In genomic region chr1:191458292-191458691, GRCm38 (mm10) we compare ENCODE assay signal across 21 mouse cellular contexts. TPM values are rescaled to one million over a fixed set of nuclear protein-coding genes. Genes with fewer than 3 reads are reported as not detected.
DNase-seq lines count a peak whose midpoint lies in the region; ATAC-seq and TF ChIP-seq lines count a peak whose summit lies in the region.
"Had no signal": no experiment of that assay in that cellular context is flagged by ENCODE, and none has a peak within 500 bp of the region (broad histone marks: within the 10 kb centered on the region; RNA-seq: fewer than 3 reads in every experiment).

No protein-coding gene starts in this region.

- ATAC-seq in heart, embryonic 12.5 days (ENCODE audit: insufficient number of reproducible peaks, low FRiP score) = no peak
- ATAC-seq in megakaryocyte progenitor cell, adult 5-6 weeks (replicated peaks; ENCODE audit: poor library complexity) = peak; percentile 81
- ATAC-seq: CD4-positive, CD25-positive, alpha-beta regulatory T cell, adult 4 months; intestine, embryonic 16.5 days had no signal

- H3K27ac ChIP-seq in heart, embryonic 12.5 days (ENCODE audit: poor library complexity, severe bottlenecking) = 0 out of 2 replicates have a peak overlapping the region, but pooled peaks have one; percentile 34
- H3K27ac ChIP-seq in CH12.LX (ENCODE audit: insufficient read depth, low read depth) = no peak overlapping the region
- H3K27ac ChIP-seq in midbrain, embryonic 10.5 days (replicated peaks) = no peak overlapping the region
- H3K27ac ChIP-seq: forebrain, embryonic 10.5 days; hindbrain, embryonic 15.5 days; kidney, postnatal 0 days; layer of hippocampus, adult 2 months; liver, embryonic 15.5 days; midbrain, embryonic 12.5 days had no signal

- dilution Hi-C loops in CH12.LX (cut with MboI; ENCODE audit: extremely low pct_ligation_motif_present, extremely low pct_unique_long_range_greater_than_20kb, low sequenced_read_pairs) = no loop called here

- no peak overlapping the region for H3K4me3 ChIP-seq in heart, embryonic 12.5 days
- no peak overlapping the region for H3K4me3 ChIP-seq in CH12.LX (replicated peaks in 1 of 3; ENCODE audit: low read depth in 2 of 3, low read length in 2 of 3, poor library complexity in 1 of 3)
- no peak overlapping the region for H3K4me3 ChIP-seq in midbrain, embryonic 10.5 days
- H3K4me3 ChIP-seq: forebrain, embryonic 10.5 days; hindbrain, embryonic 15.5 days; layer of hippocampus, adult 2 months; liver, embryonic 15.5 days; midbrain, embryonic 12.5 days; myocyte had no signal

- no peak overlapping the region for H3K4me2 ChIP-seq in heart, embryonic 12.5 days
- H3K4me2 ChIP-seq in CH12.LX (ENCODE audit: insufficient read depth, low read depth, poor library complexity, severe bottlenecking) = peak overlapping the region; percentile 57; the same call in 1 of the 2 replicates
- H3K4me2 ChIP-seq: hindbrain, embryonic 15.5 days; liver, embryonic 15.5 days; midbrain, embryonic 12.5 days had no signal

- intact Hi-C loops in heart, postnatal 10 days (cut with DNase I) = no loop called here

- WGBS in heart, embryonic 12.5 days = 79% methylated on average over 2 of the region's 2 CpGs
- 74% methylated on average over 2 of the region's 2 CpGs for WGBS in midbrain, embryonic 10.5 days

- H3K36me3 ChIP-seq in heart, embryonic 12.5 days = no peaks in the 10 kb centered on the region
- no peaks in the 10 kb centered on the region for H3K36me3 ChIP-seq in CH12.LX (replicated peaks in 1 of 2; ENCODE audit: control insufficient read depth in 1 of 2, insufficient read depth in 1 of 2, low read length in 1 of 2)
- H3K36me3 ChIP-seq in midbrain, embryonic 10.5 days = no peaks in the 10 kb centered on the region
- H3K36me3 ChIP-seq: forebrain, embryonic 10.5 days; hindbrain, embryonic 15.5 days; liver, embryonic 15.5 days; midbrain, embryonic 12.5 days had no signal

- no peak; the same call in none of the 2 replicates for TF ChIP-seq RAD21 in CH12.LX (IDR thresholded peaks at IDR 0.05; ENCODE audit: low read depth, low read length)

- H3K9me3 ChIP-seq in heart, embryonic 12.5 days (replicated peaks) = peaks cover 5% of the 10 kb centered on the region; the same call in 1 of the 2 replicates
- H3K9me3 ChIP-seq in CH12.LX (replicated peaks; ENCODE audit: low read length) = no peaks in the 10 kb centered on the region
- H3K9me3 ChIP-seq in midbrain, embryonic 10.5 days (replicated peaks) = no peaks in the 10 kb centered on the region
- H3K9me3 ChIP-seq: forebrain, embryonic 10.5 days; hindbrain, embryonic 15.5 days; liver, embryonic 15.5 days; midbrain, embryonic 12.5 days had no signal

- H3K27me3 ChIP-seq in heart, embryonic 12.5 days (replicated peaks) = no peaks in the 10 kb centered on the region
- no peaks in the 10 kb centered on the region for H3K27me3 ChIP-seq in CH12.LX (replicated peaks)
- no peaks in the 10 kb centered on the region for H3K27me3 ChIP-seq in midbrain, embryonic 10.5 days (ENCODE audit: low read depth, poor library complexity, severe bottlenecking)
- H3K27me3 ChIP-seq: hindbrain, embryonic 15.5 days; liver, embryonic 15.5 days; midbrain, embryonic 12.5 days had no signal

- TF ChIP-seq POLR2A in CH12.LX (IDR thresholded peaks at IDR 0.05; ENCODE audit: low read depth, low read length) = no peak

- H3K9ac ChIP-seq in heart, embryonic 12.5 days = no peak overlapping the region
- no peak overlapping the region for H3K9ac ChIP-seq in CH12.LX (ENCODE audit: insufficient read depth, low read depth)
- H3K9ac ChIP-seq: hindbrain, embryonic 15.5 days; liver, embryonic 15.5 days; midbrain, embryonic 12.5 days had no signal

- peak; percentile 97 for TF ChIP-seq EP300 in CH12.LX (IDR thresholded peaks at IDR 0.05; ENCODE audit: low read length)

- no peak for TF ChIP-seq CTCF in CH12.LX (conservative IDR thresholded peaks at IDR 0.05 in 1 of 2, IDR thresholded peaks at IDR 0.05 in 1 of 2; ENCODE audit: low read depth in 2 of 2, low read length in 2 of 2)

- no peak for DNase-seq in heart, postnatal 10 days
- DNase-seq in A20 (ENCODE audit: low read depth, low spot score) (peak; percentile 88), CH12.LX (ENCODE audit: extremely low read depth) (peak; percentile 91)
- DNase-seq in midbrain, embryonic 10.5 days (ENCODE audit: low spot score) = no peak
- DNase-seq in urinary bladder, postnatal 25 days (ENCODE audit: low spot score) = no peak
- DNase-seq in ovary, postnatal 10 days (ENCODE audit: low spot score) = no peak
- DNase-seq: adrenal gland, adult 2 months; cerebellum, adult 2 months; lung, postnatal 14 days; thymus, postnatal 4 days had no signal

- no peaks in the 10 kb centered on the region for H3K79me2 ChIP-seq in CH12.LX (replicated peaks; ENCODE audit: control insufficient read depth, extremely low read depth, insufficient read depth, poor library complexity, severe bottlenecking)

- H3K4me1 ChIP-seq in heart, embryonic 12.5 days (replicated peaks) = peaks cover 82% of the 10 kb centered on the region
- peaks cover 15 to 33% of the 10 kb centered on the region in 2 experiments for H3K4me1 ChIP-seq in CH12.LX (ENCODE audit: control insufficient read depth in 1 of 2, insufficient read depth in 2 of 2)
- peaks cover 21% of the 10 kb centered on the region for H3K4me1 ChIP-seq in midbrain, embryonic 10.5 days

- in situ Hi-C loops in CH12.LX (cut with MboI; ENCODE audit: low pct_ligation_motif_present, low pct_unique_long_range_greater_than_20kb, low sequenced_read_pairs) = no loop called here

TF ChIP-seq in CH12.LX, 34 proteins besides CTCF, POLR2A, EP300 and RAD21:
- TF ChIP-seq TBP (conservative IDR thresholded peaks at IDR 0.05; ENCODE audit: low read depth, low read length) (0 out of 2 replicates have a peak, but pooled peaks have one; percentile 17), JUND (conservative IDR thresholded peaks at IDR 0.05; ENCODE audit: low read depth, low read length) (no peak), MAZ (IDR thresholded peaks at IDR 0.05; ENCODE audit: low read depth, low read length) (no peak), MAFK (IDR thresholded peaks at IDR 0.05; ENCODE audit: insufficient replicate concordance, low read length) (peak; percentile 37; the same call in 1 of the 2 replicates), MEF2A (IDR thresholded peaks at IDR 0.05; ENCODE audit: borderline replicate concordance, low read depth, low read length) (peak; percentile 97), POLR2AphosphoS2 (IDR thresholded peaks at IDR 0.05; ENCODE audit: low read depth, low read length) (no peak), MXI1 (IDR thresholded peaks at IDR 0.05; ENCODE audit: low read depth, low read length) (no peak), CHD1 (IDR thresholded peaks at IDR 0.05; ENCODE audit: low read depth, low read length) (no peak), MYC (IDR thresholded peaks at IDR 0.05; ENCODE audit: low read depth, low read length) (no peak), PAX5 (IDR thresholded peaks at IDR 0.05; ENCODE audit: low read length) (no peak), IRF4 (IDR thresholded peaks at IDR 0.05; ENCODE audit: low read depth, low read length) (peak; percentile 97), SIN3A (IDR thresholded peaks at IDR 0.05; ENCODE audit: low read length) (no peak), UBTF (IDR thresholded peaks at IDR 0.05; ENCODE audit: low read depth, low read length) (no peak), ZMIZ1 (IDR thresholded peaks at IDR 0.05; ENCODE audit: low read depth, low read length) (no peak), KAT2A (IDR thresholded peaks at IDR 0.05; ENCODE audit: insufficient replicate concordance, low read length) (peak; percentile 77; the same call in 1 of the 2 replicates), NELFE (IDR thresholded peaks at IDR 0.05; ENCODE audit: low read depth, low read length) (no peak), TCF12 (IDR thresholded peaks at IDR 0.05; ENCODE audit: low read depth, low read length) (peak; percentile 92), GABPA (IDR thresholded peaks at IDR 0.05; ENCODE audit: insufficient replicate concordance, low read depth, low read length) (no peak), USF2 (conservative IDR thresholded peaks at IDR 0.05; ENCODE audit: low read depth, low read length) (no peak), NRF1 (IDR thresholded peaks at IDR 0.05; ENCODE audit: low read depth, low read length) (no peak), HCFC1 (IDR thresholded peaks at IDR 0.05; ENCODE audit: low read depth, low read length) (no peak), ZNF384 (IDR thresholded peaks at IDR 0.05; ENCODE audit: low read depth, low read length) (no peak), CHD2 (IDR thresholded peaks at IDR 0.05; ENCODE audit: low read length) (peak; percentile 46; the same call in 1 of the 2 replicates), RCOR1 (conservative IDR thresholded peaks at IDR 0.05; ENCODE audit: low read depth, low read length) (peak; percentile 57; the same call in 1 of the 2 replicates), BHLHE40 (IDR thresholded peaks at IDR 0.05; ENCODE audit: low read depth, low read length) (peak; percentile 84), USF1 (IDR thresholded peaks at IDR 0.05; ENCODE audit: low read depth, low read length) (no peak), ZKSCAN1 (IDR thresholded peaks at IDR 0.05; ENCODE audit: borderline replicate concordance, low read depth, low read length) (no peak), E2F4 (IDR thresholded peaks at IDR 0.05; ENCODE audit: insufficient replicate concordance, low read depth, low read length) (no peak), ELF1 (IDR thresholded peaks at IDR 0.05; ENCODE audit: low read depth, low read length) (no peak), SMC3 (IDR thresholded peaks at IDR 0.05; ENCODE audit: low read depth, low read length) (no peak), ZC3H11A (IDR thresholded peaks at IDR 0.05; ENCODE audit: low read depth, low read length) (no peak), MAX (IDR thresholded peaks at IDR 0.05; ENCODE audit: low read length) (no peak), JUN (IDR thresholded peaks at IDR 0.05; ENCODE audit: insufficient read depth, low read depth, low read length) (no peak), ETS1 (conservative IDR thresholded peaks at IDR 0.05; ENCODE audit: low read depth, low read length) (peak; percentile 90)

RNA-seq across cellular contexts. Expression of gene Ppp2r5a, which starts 55.2 kb away (rescaled TPM):
- polyA plus RNA-seq in heart, embryonic 12.5 days (2016; fragmentation: Nextera tagmentation; extraction: Ambion mirVana) = 43.0 and 45.6 TPM in 2 replicates
- total RNA-seq in heart, postnatal 10 days (2021) = 100 to 1,000 TPM; 113 to 127 TPM
- total RNA-seq in CH12.LX (2012; rRNA removed) (58.9 and 62.0 TPM in 2 replicates), CH12.LX (2014; rRNA removed) (96.7 and 102 TPM in 2 replicates)
- 40.3 and 42.6 TPM in 2 replicates for polyA plus RNA-seq in CH12.LX (2012; ENCODE audit: insufficient read length, low read depth)
- 124 and 129 TPM in 2 replicates for total RNA-seq in megakaryocyte progenitor cell, adult 5-6 weeks (2015)
- total RNA-seq in megakaryocyte progenitor cell, adult 5-6 weeks (2017) = 125 and 139 TPM in 2 replicates
- 8.5 and 11.8 TPM in 2 replicates for polyA plus RNA-seq in midbrain, embryonic 10.5 days (2016; fragmentation: Nextera tagmentation; extraction: Ambion mirVana)

Comparison
In these comparisons a context has a peak if more than half of its experiments do, and no peak if none do; other contexts are left out.
1. DNase-seq: peak in A20 (single experiment) and CH12.LX (single experiment); none in heart, postnatal 10 days (0 of 2), midbrain, embryonic 10.5 days (single experiment), urinary bladder, postnatal 25 days (single experiment) and ovary, postnatal 10 days (single experiment).